Mouse (Mus musculus) heart, postnatal 14 days (tissue): ENCODE measurements at regions not wholly inside any gene's neighbourhood (a gene's known extent, or its start where the extent isn't known, plus 50 kb on each side); places are given as distances from the start of the nearest gene placed in this dataset.
A peak's percentile ranks its signal among the peaks of the same experiment; 100 is the strongest.

ENCODE experiments used
- DNase-seq, 2 experiments: peaks; one replicate each; pipeline ENCODE4 v3.0.0; 2021 to 2022
- intact Hi-C: fragments of 180-260 bp; cut with DNase I; formaldehyde crosslinking; loops from one replicate; pipeline ENCODE4 v1.15.1; 2025

- no peak for DNase-seq
- intact Hi-C loops: no loop called here
Measured at GRCm38 (mm10) chr9:23123452-23123851, 99.4 kb upstream of the Bmper start.

- no peak for DNase-seq
- intact Hi-C loops: no loop called here
Measured at GRCm38 (mm10) chr9:23125761-23126704, 96.8 kb upstream of the Bmper start.

- intact Hi-C loops: no loop called here
- DNase-seq: no peak
Measured at GRCm38 (mm10) chr9:23127338-23128017, 95.4 kb upstream of the Bmper start.

GRCm38 (mm10) chr9:23128018-23128369 lies 94.9 kb upstream of the Bmper start:
- DNase-seq: no peak
- intact Hi-C loops: no loop called here

- no peak for DNase-seq
- intact Hi-C loops: no loop called here
Measured at GRCm38 (mm10) chr9:23134006-23134405, 88.9 kb upstream of the Bmper start.

GRCm38 (mm10) chr9:23134421-23135118 lies 88.3 kb upstream of the Bmper start:
- intact Hi-C loops: no loop called here
- DNase-seq: no peak

- intact Hi-C loops: no loop called here
- DNase-seq: peak in 1 of 2 experiments; percentile 13
Measured at GRCm38 (mm10) chr9:23136511-23136910, 86.4 kb upstream of the Bmper start.

GRCm38 (mm10) chr9:23137682-23138210 lies 85.1 kb upstream of the Bmper start:
- peak in 1 of 2 experiments; percentile 16 for DNase-seq
- intact Hi-C loops: no loop called here

- intact Hi-C loops: no loop called here
- DNase-seq: no peak
Measured at GRCm38 (mm10) chr9:23139580-23140162, 83.2 kb upstream of the Bmper start.

GRCm38 (mm10) chr9:23144281-23144680 lies 78.6 kb upstream of the Bmper start:
- intact Hi-C loops: no loop called here
- no peak for DNase-seq

- intact Hi-C loops: no loop called here
- DNase-seq: no peak
Measured at GRCm38 (mm10) chr9:23150338-23150737, 72.5 kb upstream of the Bmper start.

GRCm38 (mm10) chr9:23150874-23151273 lies 72.0 kb upstream of the Bmper start:
- DNase-seq: no peak
- intact Hi-C loops: no loop called here

- intact Hi-C loops: no loop called here
- no peak for DNase-seq
Measured at GRCm38 (mm10) chr9:23151953-23152490, 70.9 kb upstream of the Bmper start.

- peak; percentile 8 to 40 for DNase-seq
- intact Hi-C loops: no loop called here
Measured at GRCm38 (mm10) chr9:23156820-23157570, 65.9 kb upstream of the Bmper start.

- intact Hi-C loops: no loop called here
Measured at GRCm38 (mm10) chr9:23158499-23158898, 64.4 kb upstream of the Bmper start.

GRCm38 (mm10) chr9:23161346-23161745 lies 61.5 kb upstream of the Bmper start:
- intact Hi-C loops: no loop called here
- no peak for DNase-seq

More at GRCm38 (mm10) chr9:23158499-23158898, 64.4 kb upstream of the Bmper start:
- DNase-seq: no peak

- DNase-seq: no peak
- intact Hi-C loops: no loop called here
Measured at GRCm38 (mm10) chr9:23167056-23167591, 55.8 kb upstream of the Bmper start.

GRCm38 (mm10) chr9:23167716-23168115 lies 55.2 kb upstream of the Bmper start:
- intact Hi-C loops: no loop called here

GRCm38 (mm10) chr9:23168149-23168548 lies 54.7 kb upstream of the Bmper start:
- intact Hi-C loops: no loop called here
- no peak for DNase-seq

More at GRCm38 (mm10) chr9:23167716-23168115, 55.2 kb upstream of the Bmper start:
- DNase-seq: no peak
